ENCODE assay signal across 28 mouse cellular contexts in genomic region chr10:52025821-52026220, GRCm38 (mm10). TPM values are rescaled to one million over a fixed set of nuclear protein-coding genes. Genes with fewer than 3 reads are reported as not detected.
DNase-seq lines count a peak whose midpoint lies in the region; ATAC-seq and TF ChIP-seq lines count a peak whose summit lies in the region.
"Had no signal": no experiment of that assay in that cellular context is flagged by ENCODE, and none has a peak within 500 bp of the region (broad histone marks: within the 10 kb centered on the region; RNA-seq: fewer than 3 reads in every experiment).

No protein-coding gene starts in this region.

- peak; percentile 11 for DNase-seq in forebrain, postnatal 0 days
- peak; percentile 27 for DNase-seq in hindbrain, embryonic 11.5 days (ENCODE audit: low spot score)
- DNase-seq in hindbrain, embryonic 14.5 days (ENCODE audit: low spot score) = no peak
- DNase-seq in midbrain, embryonic 11.5 days (ENCODE audit: low spot score, missing footprints) = peak; percentile 91
- no peak for DNase-seq in limb, embryonic 14.5 days (ENCODE audit: low spot score)
- DNase-seq in kidney, postnatal 25 days = no peak
- DNase-seq: adrenal gland, adult 8-10 months; adrenal gland, postnatal 25 days; cerebellum, adult 18-20 months; cerebellum, adult 9-10 months; cerebellum, postnatal 14 days; gastrocnemius, postnatal 25 days; heart, adult 18-20 months; heart, postnatal 10 days; heart, postnatal 36 days had no signal

- no peak for TF ChIP-seq CTCF in forebrain, postnatal 0 days (IDR thresholded peaks at IDR 0.05; ENCODE audit: low read depth)

- TF ChIP-seq POLR2A in limb, embryonic 14.5 days (IDR thresholded peaks at IDR 0.05; ENCODE audit: borderline replicate concordance, extremely low read depth, insufficient read depth, insufficient read length) = no peak

- no peak overlapping the region for H3K27ac ChIP-seq in forebrain, postnatal 0 days (ENCODE audit: low read depth, low read length)
- no peak overlapping the region for H3K27ac ChIP-seq in forebrain, embryonic 12.5 days
- H3K27ac ChIP-seq in hindbrain, embryonic 11.5 days (ENCODE audit: low read depth, low read length) = no peak overlapping the region
- no peak overlapping the region for H3K27ac ChIP-seq in hindbrain, embryonic 14.5 days
- H3K27ac ChIP-seq in midbrain, embryonic 11.5 days (ENCODE audit: low read depth, low read length) = no peak overlapping the region
- H3K27ac ChIP-seq in midbrain, embryonic 16.5 days (ENCODE audit: low read length) = no peak overlapping the region
- no peak overlapping the region for H3K27ac ChIP-seq in limb, embryonic 14.5 days (replicated peaks; ENCODE audit: low read depth, low read length)
- H3K27ac ChIP-seq: embryonic facial prominence, embryonic 12.5 days; embryonic facial prominence, embryonic 15.5 days; forebrain, embryonic 15.5 days; heart, embryonic 15.5 days; hindbrain, embryonic 12.5 days; hindbrain, postnatal 0 days had no signal

- H3K4me1 ChIP-seq in forebrain, postnatal 0 days (ENCODE audit: insufficient read depth) = no peaks in the 10 kb centered on the region
- peaks cover 31% of the 10 kb centered on the region for H3K4me1 ChIP-seq in forebrain, embryonic 12.5 days
- H3K4me1 ChIP-seq in hindbrain, embryonic 11.5 days (replicated peaks; ENCODE audit: control insufficient read depth, insufficient read depth, low read length) = peaks cover 9% of the 10 kb centered on the region
- H3K4me1 ChIP-seq in hindbrain, embryonic 14.5 days (replicated peaks; ENCODE audit: control insufficient read depth, insufficient read depth, low read length) = peaks cover 17% of the 10 kb centered on the region
- peaks cover 17% of the 10 kb centered on the region for H3K4me1 ChIP-seq in midbrain, embryonic 11.5 days (ENCODE audit: control insufficient read depth, insufficient read depth, low read length)
- peaks cover 28% of the 10 kb centered on the region for H3K4me1 ChIP-seq in midbrain, embryonic 16.5 days (ENCODE audit: control insufficient read depth, insufficient read depth, low read length)
- H3K4me1 ChIP-seq in limb, embryonic 14.5 days (ENCODE audit: control insufficient read depth, insufficient read depth, low read length) = peaks cover 6% of the 10 kb centered on the region; the same call in 1 of the 2 replicates

- WGBS in forebrain, postnatal 0 days = 17% methylated on average over 7 of the region's 7 CpGs
- 8% methylated on average over 7 of the region's 7 CpGs for WGBS in forebrain, embryonic 12.5 days
- 5% methylated on average over 7 of the region's 7 CpGs for WGBS in hindbrain, embryonic 11.5 days
- WGBS in hindbrain, embryonic 14.5 days = 12% methylated on average over 7 of the region's 7 CpGs
- WGBS in midbrain, embryonic 11.5 days = 7% methylated on average over 7 of the region's 7 CpGs
- WGBS in midbrain, embryonic 16.5 days = 14% methylated on average over 7 of the region's 7 CpGs
- WGBS in limb, embryonic 14.5 days = 8% methylated on average over 7 of the region's 7 CpGs

- H3K36me3 ChIP-seq in forebrain, postnatal 0 days (ENCODE audit: insufficient read depth) = no peaks in the 10 kb centered on the region
- H3K36me3 ChIP-seq in forebrain, embryonic 12.5 days (replicated peaks) = no peaks in the 10 kb centered on the region
- H3K36me3 ChIP-seq in hindbrain, embryonic 11.5 days (ENCODE audit: control insufficient read depth, insufficient read depth, low read length) = no peaks in the 10 kb centered on the region
- H3K36me3 ChIP-seq in hindbrain, embryonic 14.5 days (replicated peaks; ENCODE audit: control insufficient read depth, insufficient read depth) = no peaks in the 10 kb centered on the region
- H3K36me3 ChIP-seq in midbrain, embryonic 11.5 days (ENCODE audit: control insufficient read depth, insufficient read depth, low read length) = no peaks in the 10 kb centered on the region
- no peaks in the 10 kb centered on the region for H3K36me3 ChIP-seq in midbrain, embryonic 16.5 days (ENCODE audit: control insufficient read depth, insufficient read depth, low read length)
- H3K36me3 ChIP-seq in limb, embryonic 14.5 days (ENCODE audit: control insufficient read depth, insufficient read depth, low read length) = no peaks in the 10 kb centered on the region
- H3K36me3 ChIP-seq: embryonic facial prominence, embryonic 12.5 days; embryonic facial prominence, embryonic 15.5 days; forebrain, embryonic 15.5 days; heart, embryonic 12.5 days; heart, embryonic 15.5 days; hindbrain, embryonic 12.5 days had no signal

- H3K9ac ChIP-seq in forebrain, postnatal 0 days = no peak overlapping the region
- no peak overlapping the region for H3K9ac ChIP-seq in forebrain, embryonic 12.5 days
- no peak overlapping the region for H3K9ac ChIP-seq in hindbrain, embryonic 11.5 days (ENCODE audit: low read depth, low read length)
- no peak overlapping the region for H3K9ac ChIP-seq in hindbrain, embryonic 14.5 days
- no peak overlapping the region for H3K9ac ChIP-seq in midbrain, embryonic 11.5 days (ENCODE audit: low read length)
- no peak overlapping the region for H3K9ac ChIP-seq in midbrain, embryonic 16.5 days (ENCODE audit: low read depth, low read length)
- H3K9ac ChIP-seq in limb, embryonic 14.5 days (ENCODE audit: low read depth, low read length, severe bottlenecking) = no peak overlapping the region
- H3K9ac ChIP-seq: embryonic facial prominence, embryonic 12.5 days; embryonic facial prominence, embryonic 15.5 days; forebrain, embryonic 15.5 days; heart, embryonic 12.5 days; heart, embryonic 15.5 days; hindbrain, embryonic 12.5 days had no signal

- no peak overlapping the region for H3K4me3 ChIP-seq in forebrain, postnatal 0 days (ENCODE audit: low read depth, low read length)
- H3K4me3 ChIP-seq in forebrain, embryonic 12.5 days (replicated peaks) = no peak overlapping the region
- H3K4me3 ChIP-seq in hindbrain, embryonic 11.5 days (ENCODE audit: low read depth, low read length) = no peak overlapping the region
- H3K4me3 ChIP-seq in hindbrain, embryonic 14.5 days (replicated peaks; ENCODE audit: low read length) = no peak overlapping the region
- H3K4me3 ChIP-seq in midbrain, embryonic 11.5 days (ENCODE audit: low read depth, low read length) = no peak overlapping the region
- H3K4me3 ChIP-seq in midbrain, embryonic 16.5 days (ENCODE audit: low read depth, low read length) = no peak overlapping the region
- H3K4me3 ChIP-seq in limb, embryonic 14.5 days (replicated peaks; ENCODE audit: low read length) = peak overlapping the region; percentile 10; the same call in 1 of the 2 replicates
- H3K4me3 ChIP-seq: embryonic facial prominence, embryonic 12.5 days; embryonic facial prominence, embryonic 15.5 days; forebrain, embryonic 15.5 days; heart, embryonic 12.5 days; heart, embryonic 15.5 days; hindbrain, embryonic 12.5 days had no signal

- peaks cover 79% of the 10 kb centered on the region for H3K27me3 ChIP-seq in forebrain, postnatal 0 days (ENCODE audit: insufficient read depth, low read length)
- H3K27me3 ChIP-seq in forebrain, embryonic 12.5 days = peaks cover 94% of the 10 kb centered on the region
- peaks cover 73% of the 10 kb centered on the region for H3K27me3 ChIP-seq in hindbrain, embryonic 11.5 days (ENCODE audit: control insufficient read depth, insufficient read depth, low read length)
- peaks cover 98% of the 10 kb centered on the region for H3K27me3 ChIP-seq in hindbrain, embryonic 14.5 days (ENCODE audit: control insufficient read depth, insufficient read depth, low read length)
- H3K27me3 ChIP-seq in midbrain, embryonic 11.5 days (ENCODE audit: control insufficient read depth, insufficient read depth, low read length) = peaks cover 87% of the 10 kb centered on the region
- peaks cover 58% of the 10 kb centered on the region for H3K27me3 ChIP-seq in midbrain, embryonic 16.5 days (ENCODE audit: control insufficient read depth, insufficient read depth, low read depth, low read length)
- H3K27me3 ChIP-seq in limb, embryonic 14.5 days (ENCODE audit: control insufficient read depth, insufficient read depth, low read length) = peaks cover 90% of the 10 kb centered on the region

- H3K9me3 ChIP-seq in forebrain, postnatal 0 days (ENCODE audit: low read length) = no peaks in the 10 kb centered on the region
- H3K9me3 ChIP-seq in forebrain, embryonic 12.5 days = no peaks in the 10 kb centered on the region
- no peaks in the 10 kb centered on the region for H3K9me3 ChIP-seq in hindbrain, embryonic 11.5 days (ENCODE audit: control insufficient read depth, low read length)
- H3K9me3 ChIP-seq in hindbrain, embryonic 14.5 days (ENCODE audit: control insufficient read depth, low read length) = no peaks in the 10 kb centered on the region
- H3K9me3 ChIP-seq in midbrain, embryonic 11.5 days (ENCODE audit: control insufficient read depth, low read length) = no peaks in the 10 kb centered on the region
- H3K9me3 ChIP-seq in midbrain, embryonic 16.5 days (replicated peaks; ENCODE audit: control insufficient read depth, low read length, poor library complexity, severe bottlenecking) = no peaks in the 10 kb centered on the region
- H3K9me3 ChIP-seq in limb, embryonic 14.5 days (ENCODE audit: control insufficient read depth, low read length) = no peaks in the 10 kb centered on the region
- H3K9me3 ChIP-seq: embryonic facial prominence, embryonic 12.5 days; embryonic facial prominence, embryonic 15.5 days; forebrain, embryonic 15.5 days; heart, embryonic 12.5 days; heart, embryonic 15.5 days; hindbrain, embryonic 12.5 days had no signal

- H3K4me2 ChIP-seq in forebrain, postnatal 0 days (ENCODE audit: low read depth) = no peak overlapping the region
- no peak overlapping the region for H3K4me2 ChIP-seq in forebrain, embryonic 12.5 days
- H3K4me2 ChIP-seq in hindbrain, embryonic 11.5 days (replicated peaks; ENCODE audit: low read depth, low read length) = no peak overlapping the region
- H3K4me2 ChIP-seq in hindbrain, embryonic 14.5 days (replicated peaks) = no peak overlapping the region
- no peak overlapping the region for H3K4me2 ChIP-seq in midbrain, embryonic 11.5 days
- H3K4me2 ChIP-seq in midbrain, embryonic 16.5 days (ENCODE audit: low read length) = no peak overlapping the region
- H3K4me2 ChIP-seq in limb, embryonic 14.5 days (replicated peaks; ENCODE audit: low read depth, low read length, severe bottlenecking) = no peak overlapping the region
- H3K4me2 ChIP-seq: embryonic facial prominence, embryonic 12.5 days; embryonic facial prominence, embryonic 15.5 days; forebrain, embryonic 15.5 days; heart, embryonic 12.5 days; heart, embryonic 15.5 days; hindbrain, embryonic 12.5 days had no signal

- ATAC-seq in forebrain, postnatal 0 days = no peak
- ATAC-seq in forebrain, embryonic 12.5 days (ENCODE audit: low FRiP score) = no peak
- ATAC-seq in hindbrain, embryonic 11.5 days (ENCODE audit: low FRiP score) = no peak
- ATAC-seq in hindbrain, embryonic 14.5 days (ENCODE audit: low FRiP score) = no peak
- no peak for ATAC-seq in midbrain, embryonic 11.5 days (ENCODE audit: low FRiP score)
- no peak for ATAC-seq in midbrain, embryonic 16.5 days
- ATAC-seq in limb, embryonic 14.5 days (ENCODE audit: low FRiP score, low read depth) = no peak
- ATAC-seq: activated CD4-positive, CD25-positive, alpha-beta regulatory T cell, adult 4 months; forebrain, embryonic 15.5 days; hindbrain, postnatal 0 days; inflammation-experienced regulatory T-cells, adult 6 months; intestine, embryonic 16.5 days had no signal

RNA-seq across cellular contexts. Expression of gene Vgll2, which starts 3.5 kb away (rescaled TPM):
- total RNA-seq in forebrain, postnatal 0 days (2014; rRNA removed) = 0.31 and 2.6 TPM in 2 replicates
- polyA plus RNA-seq in forebrain, postnatal 0 days (2015; fragmentation: Nextera tagmentation; extraction: Ambion mirVana) = 1.9 TPM in 1 of 2 replicates, not detected in the other
- polyA plus RNA-seq in forebrain, embryonic 12.5 days (2016; fragmentation: Nextera tagmentation; extraction: Ambion mirVana) = 2.5 and 4.4 TPM in 2 replicates
- 1.2 and 3.4 TPM in 2 replicates for polyA plus RNA-seq in hindbrain, embryonic 11.5 days (2014; fragmentation: Nextera tagmentation; extraction: Ambion mirVana)
- polyA plus RNA-seq in hindbrain, embryonic 14.5 days (2014; fragmentation: Nextera tagmentation; extraction: Ambion mirVana) = 0.20 TPM in 1 of 2 replicates, not detected in the other
- polyA plus RNA-seq in midbrain, embryonic 11.5 days (2014; fragmentation: Nextera tagmentation; extraction: Ambion mirVana) = 0.15 and 0.27 TPM in 2 replicates
- 0.60 and 2.9 TPM in 2 replicates for polyA plus RNA-seq in midbrain, embryonic 16.5 days (2015; fragmentation: Nextera tagmentation; extraction: Ambion mirVana)
- polyA plus RNA-seq in limb, embryonic 14.5 days (2012; rRNA removed) = 71.5 and 111 TPM in 2 replicates
- 36.3 and 48.6 TPM in 2 replicates for polyA plus RNA-seq in limb, embryonic 14.5 days (2014; fragmentation: Nextera tagmentation; extraction: Ambion mirVana)
- total RNA-seq: adrenal gland, adult 8-10 months; adrenal gland, postnatal 25 days; ES-E14; heart, postnatal 10 days; heart, postnatal 36 days; hindbrain, postnatal 0 days had no signal
- polyA plus RNA-seq: activated CD4-positive, CD25-positive, alpha-beta regulatory T cell, adult 4 months; inflammation-experienced regulatory T-cells, adult 6 months; intestine, embryonic 16.5 days had no signal

Comparison
In these comparisons a context has a peak if more than half of its experiments do, and no peak if none do; other contexts are left out.
1. DNase-seq: peak in forebrain, postnatal 0 days (single experiment), hindbrain, embryonic 11.5 days (single experiment) and midbrain, embryonic 11.5 days (single experiment); none in hindbrain, embryonic 14.5 days (single experiment), limb, embryonic 14.5 days (single experiment) and kidney, postnatal 25 days (0 of 2).